Mouse (Mus musculus): ENCODE measurements around the gene Sgms1. TPM values are rescaled to one million over a fixed set of nuclear protein-coding genes. Genes with fewer than 3 reads are reported as not detected.
"Not testable (repeated sequence)": the region's sequence is repeated elsewhere in the genome, so short reads cannot be mapped to it uniquely, and the experiment has no call there.

The Sgms1 gene
- total RNA-seq, 2 experiments from 2014 or later = 53.6 to 64.1 TPM

DNA sequence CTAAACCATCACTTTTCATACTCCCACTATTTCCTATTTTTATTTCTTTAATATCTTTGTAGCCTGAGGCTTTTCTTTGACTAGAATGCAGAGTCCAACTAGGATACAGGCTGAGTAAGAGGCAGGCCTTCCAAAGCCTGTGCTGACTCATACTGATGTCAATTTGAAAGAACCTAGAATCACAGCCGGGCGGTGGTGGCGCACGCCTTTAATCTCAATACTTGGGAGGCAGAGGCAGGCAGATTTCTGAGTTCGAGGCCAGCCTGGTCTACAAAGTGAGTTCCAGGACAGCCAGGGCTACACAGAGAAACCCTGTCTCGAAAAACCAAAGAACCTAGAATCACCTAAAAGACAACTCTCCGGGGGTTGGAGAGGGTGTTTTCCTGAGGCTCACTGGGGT, 214.5 kb downstream of the Sgms1 start:
- DNase-seq = no peak

- no peak for DNase-seq
Observed at GRCm38 (mm10) chr19:32174561-32174960, 215.0 kb downstream of the Sgms1 start.

DNA sequence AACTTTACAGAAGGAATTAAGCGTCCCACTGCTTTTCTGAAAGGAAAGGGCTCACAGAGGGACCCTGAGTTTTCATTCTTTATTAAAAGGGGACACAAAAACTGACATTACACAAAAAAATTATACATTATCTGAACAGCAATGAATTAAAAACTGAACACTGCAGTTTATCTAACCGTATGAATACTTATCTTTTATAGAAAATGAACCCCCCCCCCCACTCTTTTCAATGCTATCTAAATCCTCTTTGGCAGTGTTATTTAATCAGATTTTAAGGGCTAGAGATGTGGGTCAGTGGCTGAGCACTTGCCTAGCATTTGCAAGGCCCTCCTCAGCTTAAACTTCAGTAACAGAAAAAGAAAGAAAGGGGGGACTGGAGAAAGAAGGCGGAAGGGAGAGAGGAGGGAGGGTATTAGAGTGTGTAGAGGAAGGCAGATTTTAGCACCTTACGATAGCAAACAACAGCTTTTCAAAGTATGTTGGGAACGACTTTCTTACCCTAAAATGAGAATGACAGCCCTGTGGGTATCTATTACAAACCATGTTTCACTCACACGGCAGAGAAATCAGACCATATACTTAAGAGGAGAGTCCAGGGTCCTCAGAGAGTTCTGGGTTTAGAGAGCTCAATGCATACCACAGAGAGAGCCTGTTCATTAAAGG, 215.9 kb downstream of the Sgms1 start:
- DNase-seq = no peak

DNA sequence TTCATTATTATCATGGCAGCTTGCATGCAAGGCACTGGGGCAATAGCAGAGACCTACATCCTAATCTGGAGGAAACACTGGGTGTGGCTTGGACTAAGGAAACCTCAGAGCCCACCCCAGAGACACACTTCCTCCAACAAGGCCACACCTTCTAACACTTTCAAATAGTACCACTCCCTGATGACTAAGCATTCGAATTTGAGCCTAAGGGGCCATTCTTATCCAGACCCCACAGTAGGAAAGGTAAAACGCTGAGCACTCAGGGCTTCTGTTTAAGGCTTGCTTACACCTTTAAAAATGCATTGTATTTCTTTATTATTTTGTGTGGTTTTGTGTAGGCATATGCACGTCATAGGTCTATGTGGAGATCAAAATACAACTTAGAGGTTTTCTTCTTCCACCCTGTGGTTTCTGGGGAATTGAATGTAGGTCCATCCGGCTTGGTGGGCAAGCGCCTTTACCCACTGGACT, 217.0 kb downstream of the Sgms1 start:
- DNase-seq = no peak

DNA sequence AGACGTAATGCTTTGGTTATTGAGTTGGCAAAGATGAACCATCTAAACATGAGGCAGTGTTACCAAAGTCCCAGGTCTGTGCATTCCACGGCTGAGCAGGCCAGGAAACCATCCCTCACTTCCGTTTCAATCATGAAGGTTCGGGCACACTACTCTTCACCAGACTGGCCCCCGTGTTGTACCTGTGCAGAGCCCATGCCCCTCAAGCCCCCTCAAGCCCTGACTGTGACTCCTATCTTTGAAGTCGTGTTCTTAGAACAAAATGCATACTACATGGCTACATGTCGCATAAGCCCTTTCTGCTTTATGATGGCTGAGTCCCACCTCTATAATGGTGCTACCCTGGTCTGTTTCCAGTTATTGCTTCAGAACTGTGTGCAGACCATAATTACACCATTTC, 217.5 kb downstream of the Sgms1 start:
- no peak for DNase-seq

DNA sequence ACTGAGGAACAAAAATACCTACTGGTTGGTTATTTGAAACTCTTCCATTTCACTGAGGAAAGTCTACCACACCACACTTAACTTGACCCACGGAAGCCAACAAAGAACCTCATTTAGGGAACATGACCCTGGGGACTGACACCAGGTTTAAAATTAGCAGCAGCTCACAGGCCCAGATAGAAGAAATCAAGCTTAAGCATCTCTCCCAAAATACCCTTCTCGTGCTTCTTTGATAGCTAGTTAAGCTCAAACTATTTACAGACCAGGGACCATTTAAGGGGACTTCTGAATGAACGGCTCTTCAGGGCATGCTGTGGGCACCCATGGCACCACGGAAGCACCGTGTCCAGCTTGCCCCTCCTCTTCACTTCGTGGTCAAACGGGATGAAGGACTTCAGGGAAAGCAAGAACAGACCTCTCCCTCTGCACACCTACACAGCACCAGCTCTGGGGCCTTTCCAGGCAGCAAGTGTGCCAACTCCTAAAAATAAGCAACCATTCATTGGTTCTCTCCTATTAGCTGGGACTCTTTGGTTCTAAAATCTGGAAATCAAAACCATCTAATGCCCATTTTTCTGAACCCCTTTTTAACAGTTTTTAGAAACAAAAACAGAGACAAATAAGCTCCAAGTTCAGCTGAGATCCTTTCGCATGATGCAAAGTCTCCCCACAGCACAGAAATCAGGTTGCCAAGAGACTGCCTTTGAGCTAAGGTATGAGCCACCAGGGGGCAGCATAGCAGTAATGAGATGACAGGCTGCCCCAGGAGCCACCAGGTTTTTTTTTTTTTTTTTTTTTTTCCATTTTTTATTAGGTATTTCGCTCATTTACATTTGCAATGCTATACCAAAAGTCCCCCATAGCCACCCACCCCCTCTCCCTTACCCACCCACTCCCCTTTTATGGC, 219.6 kb downstream of the Sgms1 start:
- peak; percentile 55 to 66 for DNase-seq

DNA sequence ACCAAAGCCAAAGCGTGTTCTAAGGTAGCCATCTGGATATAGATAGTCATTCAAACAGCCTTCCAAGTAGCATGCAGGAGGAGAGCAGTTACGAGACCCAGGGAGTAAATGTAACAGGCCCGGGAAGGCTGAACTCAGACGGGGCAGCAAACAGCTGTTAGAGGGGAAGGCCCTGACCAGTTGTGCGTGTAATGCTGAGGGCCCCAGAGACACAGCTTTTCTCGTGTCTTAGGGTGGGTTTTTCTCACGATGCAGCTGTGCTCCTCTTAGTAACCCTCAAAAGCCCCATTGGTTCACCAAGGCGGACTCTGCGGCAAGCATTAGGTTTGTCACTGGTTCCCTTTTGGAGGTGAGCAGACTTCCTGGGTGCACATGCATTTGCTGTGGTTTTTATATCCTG, 221.5 kb downstream of the Sgms1 start:
- no peak for DNase-seq

- DNase-seq = no peak
Observed at GRCm38 (mm10) chr19:32166823-32167605, 222.5 kb downstream of the Sgms1 start.

DNA sequence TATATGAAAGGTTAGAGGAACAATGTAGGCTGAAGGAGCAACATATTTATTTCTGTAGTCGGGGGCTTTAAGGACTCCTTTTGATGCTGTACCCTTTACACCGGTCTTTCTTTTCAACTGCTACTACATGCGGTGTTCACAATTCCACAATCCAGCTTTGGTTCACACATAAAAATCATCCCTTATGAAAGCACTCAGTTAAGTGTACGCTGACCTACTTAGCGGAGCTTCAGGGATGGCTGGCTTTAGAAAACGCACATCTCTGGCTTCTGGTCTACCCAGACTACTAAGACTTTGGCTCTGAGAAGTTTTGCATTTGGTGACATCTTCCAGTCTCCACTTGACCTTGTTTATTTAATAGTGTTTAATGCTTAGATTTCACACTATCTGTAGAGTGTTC, 223.8 kb downstream of the Sgms1 start:
- no peak for DNase-seq

DNA sequence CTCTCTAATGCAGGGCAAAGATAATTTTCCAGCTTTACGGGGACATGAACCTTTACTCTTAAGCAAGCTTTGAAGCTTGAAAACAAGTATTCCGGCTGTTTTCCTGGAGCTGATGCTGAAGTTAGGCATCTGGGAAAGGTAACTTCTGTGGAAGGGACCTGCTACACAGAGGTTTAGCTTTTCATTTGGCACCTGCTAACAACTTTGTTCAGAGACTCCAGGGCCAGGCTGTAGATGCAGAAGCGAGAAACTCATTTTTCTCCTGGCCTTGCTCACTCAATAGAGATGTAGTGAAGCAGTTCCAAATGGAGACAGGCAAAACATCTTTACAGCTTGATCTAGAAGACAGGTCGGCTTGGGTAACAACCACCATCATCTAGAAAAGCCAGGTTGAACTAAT, 225.4 kb downstream of the Sgms1 start:
- DNase-seq = no peak

GRCm38 (mm10) chr19:32159944-32160343, 229.6 kb downstream of the Sgms1 start:
- no peak for DNase-seq

GRCm38 (mm10) chr19:32159168-32159567, 230.3 kb downstream of the Sgms1 start:
- DNase-seq = no peak

DNA sequence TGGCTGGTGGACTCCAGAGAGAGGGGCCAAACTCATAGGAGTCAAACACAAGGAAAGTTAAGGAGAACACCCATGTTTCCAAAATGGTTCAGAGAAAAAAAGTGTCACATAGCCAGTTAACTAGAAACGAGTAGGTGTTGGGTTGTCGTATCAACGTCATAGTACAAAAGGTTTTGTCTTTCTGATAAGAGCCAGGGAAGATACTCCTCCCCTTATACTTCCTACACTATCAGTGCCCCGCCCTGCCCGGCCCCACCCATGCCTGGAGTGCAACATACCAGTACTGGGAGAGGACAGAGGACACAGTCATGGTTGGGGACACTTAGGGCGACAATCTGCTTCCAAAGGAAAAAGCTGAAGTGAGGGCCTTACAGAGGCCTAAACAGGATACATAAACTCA, 232.5 kb downstream of the Sgms1 start:
- DNase-seq = no peak

DNA sequence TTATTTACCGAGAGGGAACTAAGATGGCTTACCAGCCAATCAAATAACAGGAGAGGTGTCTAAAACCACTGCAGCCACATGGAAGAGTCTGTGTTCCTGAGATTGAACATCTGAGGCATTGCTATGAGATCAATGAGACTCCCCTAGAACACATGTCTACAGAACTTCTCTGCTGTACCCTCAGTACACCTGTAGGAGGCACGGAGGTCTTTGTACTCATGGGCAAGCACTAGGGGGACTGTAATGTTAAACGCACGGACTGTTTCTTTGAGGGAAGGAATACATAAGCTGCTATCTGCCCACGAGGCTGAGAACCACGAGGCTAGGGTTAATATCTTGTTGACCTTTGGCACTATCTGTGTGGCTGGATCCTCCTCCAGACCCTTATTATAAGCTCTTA, 237.0 kb downstream of the Sgms1 start:
- DNase-seq = no peak

DNA sequence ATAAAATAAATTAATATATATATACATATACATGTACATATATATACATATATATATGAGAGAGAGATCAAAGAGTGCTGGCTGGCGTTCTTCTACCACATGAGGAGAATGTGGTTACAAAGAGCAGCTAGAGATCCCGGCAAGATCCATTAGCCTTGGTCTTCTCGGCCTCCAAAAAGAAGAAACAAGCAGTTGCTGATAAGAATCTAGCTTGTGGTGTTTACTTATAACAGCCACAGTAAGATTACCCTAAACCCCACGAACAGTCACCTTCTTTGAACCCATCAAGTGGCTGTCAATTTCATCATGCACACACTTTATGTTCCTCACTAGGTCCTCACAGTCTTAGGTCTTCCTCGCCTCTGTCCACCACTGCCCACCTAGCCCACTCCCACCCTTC, 240.8 kb downstream of the Sgms1 start:
- DNase-seq = no peak

GRCm38 (mm10) chr19:32142383-32142782, 247.1 kb downstream of the Sgms1 start:
- DNase-seq = no peak

DNA sequence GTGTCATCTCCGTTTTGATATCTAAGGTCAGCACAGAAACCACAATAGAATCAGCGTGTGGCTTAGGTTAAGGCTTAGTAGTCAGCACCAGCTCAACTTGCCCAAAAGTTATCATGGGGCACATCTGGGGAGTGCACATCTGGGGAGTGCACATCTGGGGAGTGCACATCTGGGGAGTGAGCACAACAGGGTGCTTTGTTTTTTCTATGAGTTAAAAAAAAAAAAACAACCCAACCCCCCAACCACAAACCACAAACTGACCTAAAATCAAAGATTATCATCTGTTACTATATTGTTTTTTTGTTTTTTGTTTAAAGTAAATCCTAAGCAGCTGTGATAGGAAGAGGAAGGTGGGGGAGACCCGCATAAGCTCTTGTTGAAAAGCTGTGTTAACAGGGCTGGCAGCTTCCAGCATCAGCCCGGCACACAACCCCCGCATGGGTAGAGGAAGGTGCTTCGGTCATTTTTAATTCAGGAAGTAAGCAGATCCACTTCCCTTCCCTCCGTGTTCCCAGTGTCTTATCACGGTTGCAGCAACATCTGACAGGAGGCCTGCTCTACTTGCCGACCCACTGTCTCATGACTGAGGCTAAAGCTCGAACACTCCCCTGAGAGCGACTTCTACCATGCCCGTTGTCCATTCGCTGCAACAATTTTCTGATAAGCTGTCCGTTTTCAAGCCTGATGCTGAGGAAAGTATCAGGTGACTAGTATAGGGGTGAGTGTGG, 251.0 kb downstream of the Sgms1 start:
- no peak for DNase-seq

DNA sequence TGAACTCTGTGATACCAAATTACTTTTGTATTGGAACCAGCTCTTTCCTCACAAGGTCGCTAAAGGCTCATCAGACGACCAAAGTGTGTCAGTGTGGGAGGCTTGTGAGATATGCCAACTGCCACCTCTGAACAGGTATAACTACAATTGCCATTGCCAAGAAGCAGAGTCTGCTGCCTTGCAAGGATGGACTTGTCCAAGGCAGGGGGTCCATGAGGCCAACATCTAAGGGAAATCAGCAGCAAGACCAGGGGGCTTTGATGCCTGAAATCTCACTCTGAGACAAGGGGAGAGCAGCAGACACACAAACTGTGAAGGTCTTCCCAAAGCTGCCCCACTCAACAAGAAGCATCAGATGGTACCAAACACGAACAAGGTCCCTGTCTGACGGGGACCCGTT, 251.6 kb downstream of the Sgms1 start:
- DNase-seq = no peak

DNA sequence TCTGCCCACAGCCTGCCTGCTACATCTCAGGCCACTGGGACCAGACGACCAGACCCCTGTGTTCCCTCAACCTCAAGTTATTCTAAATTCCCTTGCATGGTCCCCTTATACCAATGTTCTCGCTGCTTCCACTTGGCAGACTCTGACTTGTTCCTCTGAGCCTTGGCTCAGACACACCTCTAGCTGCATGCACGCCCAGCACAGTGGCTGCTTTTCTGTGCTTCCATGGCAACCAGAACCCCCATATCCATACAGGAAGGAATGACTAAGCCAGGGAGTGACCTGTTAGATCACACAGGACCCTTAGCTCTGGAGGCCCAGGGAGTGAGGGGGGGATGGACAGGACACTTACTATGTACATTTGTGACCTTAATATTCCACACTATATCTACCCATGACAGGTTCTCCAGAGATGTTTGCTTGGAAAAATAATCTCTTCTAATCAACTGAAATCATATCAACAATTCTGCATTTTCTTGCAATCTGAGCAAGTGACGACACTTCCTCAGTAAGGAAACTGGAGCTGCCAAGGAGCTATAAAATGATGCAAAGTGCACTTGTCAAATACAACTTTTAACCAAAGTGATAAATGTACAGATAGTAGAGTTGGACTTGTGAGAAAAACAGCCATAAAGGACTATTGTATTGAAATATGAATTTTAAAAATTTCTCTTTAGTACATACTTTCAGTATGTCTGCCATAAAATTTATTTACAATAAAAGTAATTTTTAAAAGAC, 252.5 kb downstream of the Sgms1 start:
- DNase-seq = peak in 1 of 2 experiments; percentile 32

DNA sequence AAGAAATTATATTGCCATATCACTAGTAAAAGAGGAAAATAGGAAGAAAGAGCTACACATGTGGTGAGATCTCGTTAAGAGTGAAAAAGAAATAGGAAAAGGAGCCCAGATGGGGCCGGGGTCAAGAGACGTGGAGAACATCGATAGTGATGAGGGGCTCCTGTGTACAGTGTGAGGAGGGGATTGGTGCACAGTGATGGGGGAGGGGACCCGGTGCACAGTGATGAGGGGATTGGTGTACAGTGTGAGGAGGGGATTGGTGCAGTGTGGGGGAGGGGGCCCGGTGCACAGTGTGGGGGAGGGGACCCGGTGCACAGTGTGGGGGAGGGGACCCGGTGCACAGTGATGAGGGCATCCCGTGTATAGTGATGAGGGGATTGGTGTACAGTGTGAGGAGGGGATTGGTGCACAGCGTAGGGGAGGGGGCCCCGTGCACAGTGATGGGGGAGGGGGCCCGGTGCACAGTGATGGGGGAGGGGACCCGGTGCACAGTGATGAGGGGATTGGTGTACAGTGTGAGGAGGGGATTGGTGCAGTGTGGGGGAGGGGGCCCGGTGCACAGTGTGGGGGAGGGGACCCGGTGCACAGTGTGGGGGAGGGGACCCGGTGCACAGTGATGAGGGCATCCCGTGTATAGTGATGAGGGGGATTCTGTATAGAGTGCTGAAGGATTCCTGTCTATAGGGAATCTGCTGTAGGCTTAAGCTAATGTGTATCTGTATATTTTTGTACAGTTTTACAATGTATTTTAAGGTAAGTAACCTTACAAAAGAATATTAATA, 257.6 kb downstream of the Sgms1 start:
- DNase-seq = not testable (repeated sequence)

- DNase-seq = no peak
Observed at GRCm38 (mm10) chr19:32129281-32129680, 260.2 kb downstream of the Sgms1 start.

Data from layer of hippocampus, postnatal 36 days (tissue).